Comparison of ENCODE assay signal across 8 mouse cellular contexts in the genomic region with DNA sequence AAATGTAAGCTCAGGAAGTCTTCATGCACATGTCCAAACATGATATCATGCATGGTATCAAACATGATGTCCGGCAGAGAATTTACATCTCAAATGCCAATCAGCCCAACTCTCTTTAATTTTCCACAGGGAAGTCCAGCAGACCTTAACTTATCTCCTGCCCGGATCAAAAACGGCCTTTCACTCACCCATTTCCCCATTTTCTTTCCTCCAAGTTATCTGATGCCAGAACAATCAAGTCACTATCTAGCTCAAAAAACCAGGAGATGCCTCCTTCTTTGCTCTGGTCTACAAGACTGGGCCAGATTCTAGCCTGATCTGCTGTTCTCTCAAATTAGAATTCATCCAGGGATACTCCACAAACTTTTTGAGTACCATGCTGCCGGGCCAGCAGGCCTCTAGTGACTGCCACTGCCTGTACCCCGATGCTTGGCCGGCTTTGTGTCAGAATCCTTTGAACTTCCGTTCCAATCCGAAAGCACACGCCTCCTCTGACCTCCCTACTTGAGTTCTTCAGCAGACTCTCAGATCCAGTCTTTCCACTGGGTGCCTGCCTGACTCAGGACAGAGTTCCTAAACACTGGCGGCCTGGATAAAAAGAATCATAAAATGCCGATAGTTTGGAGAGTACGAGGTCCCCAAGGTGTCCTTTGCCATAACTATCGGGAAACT. TPM values are rescaled to one million over a fixed set of nuclear protein-coding genes. Genes with fewer than 3 reads are reported as not detected.
DNase-seq lines count a peak whose midpoint lies in the region; ATAC-seq and TF ChIP-seq lines count a peak whose summit lies in the region.

No protein-coding gene starts in this region.

- no peak for ATAC-seq in limb, embryonic 11.5 days (ENCODE audit: insufficient number of reproducible peaks, low FRiP score, low TSS enrichment, low read depth)
- no peak for ATAC-seq in midbrain, embryonic 12.5 days (ENCODE audit: low FRiP score, low read depth)

- peak; percentile 77 to 90 for DNase-seq in adrenal gland, adult (ENCODE audit: inconsistent age in 2 of 2, low spot score in 1 of 2)
- no peak for DNase-seq in adrenal gland, postnatal 4 days (ENCODE audit: low spot score in 2 of 2)
- peak; percentile 61 for DNase-seq in MN1 (ENCODE audit: low spot score)
- DNase-seq in heart, postnatal 25 days (ENCODE audit: low spot score): peak; percentile 30
- peak; percentile 76 for DNase-seq in limb, embryonic 11.5 days (ENCODE audit: low spot score)
- DNase-seq in thymus, postnatal 36 days: peak; percentile 45 to 57

- intact Hi-C loops in heart, postnatal 25 days (cut with DNase I): no loop called here

- peak overlapping the region; percentile 58 for H3K4me3 ChIP-seq in embryonic fibroblast, embryonic 13.5 days (ENCODE audit: insufficient read depth, low read length)
- H3K4me3 ChIP-seq in limb, embryonic 11.5 days (ENCODE audit: low read depth, low read length): peak overlapping the region; percentile 93
- peak overlapping the region; percentile 86 for H3K4me3 ChIP-seq in midbrain, embryonic 12.5 days

- H3K27me3 ChIP-seq in limb, embryonic 11.5 days (ENCODE audit: control insufficient read depth, insufficient read depth, low read length): no peaks in the 10 kb centered on the region
- 0 out of 2 replicates have a peak, but pooled peaks cover 4% of the 10 kb centered on the region for H3K27me3 ChIP-seq in midbrain, embryonic 12.5 days

- TF ChIP-seq POLR2A in embryonic fibroblast, embryonic 13.5 days (IDR thresholded peaks at IDR 0.05; ENCODE audit: low read depth, low read length): peak; percentile 68

- 10% methylated on average over 13 of the region's 13 CpGs for WGBS in limb, embryonic 11.5 days
- 11% methylated on average over 13 of the region's 13 CpGs for WGBS in midbrain, embryonic 12.5 days

- H3K4me2 ChIP-seq in limb, embryonic 11.5 days (ENCODE audit: low read depth, severe bottlenecking): peak overlapping the region; percentile 88
- peak overlapping the region; percentile 76 for H3K4me2 ChIP-seq in midbrain, embryonic 12.5 days (replicated peaks)

- H3K9me3 ChIP-seq in limb, embryonic 11.5 days (ENCODE audit: control insufficient read depth, low read length): no peaks in the 10 kb centered on the region
- H3K9me3 ChIP-seq in midbrain, embryonic 12.5 days: no peaks in the 10 kb centered on the region

- peaks cover 5% of the 10 kb centered on the region; the same call in 1 of the 2 replicates for H3K4me1 ChIP-seq in embryonic fibroblast, embryonic 13.5 days (ENCODE audit: control insufficient read depth, insufficient read depth, low read length)
- H3K4me1 ChIP-seq in limb, embryonic 11.5 days (ENCODE audit: control insufficient read depth, insufficient read depth, low read length): peaks cover 28% of the 10 kb centered on the region
- H3K4me1 ChIP-seq in midbrain, embryonic 12.5 days: peaks cover 48% of the 10 kb centered on the region

- H3K36me3 ChIP-seq in limb, embryonic 11.5 days (ENCODE audit: control insufficient read depth, insufficient read depth, low read length): no peaks in the 10 kb centered on the region
- H3K36me3 ChIP-seq in midbrain, embryonic 12.5 days: no peaks in the 10 kb centered on the region

- peak overlapping the region; percentile 73 for H3K9ac ChIP-seq in limb, embryonic 11.5 days (ENCODE audit: low read length)
- peak overlapping the region; percentile 66 for H3K9ac ChIP-seq in midbrain, embryonic 12.5 days (replicated peaks)

- TF ChIP-seq CTCF in embryonic fibroblast, embryonic 13.5 days (IDR thresholded peaks at IDR 0.05; ENCODE audit: borderline replicate concordance, insufficient read depth, low read length): no peak

- H3K27ac ChIP-seq in embryonic fibroblast, embryonic 13.5 days (ENCODE audit: insufficient read depth, low read length): peak overlapping the region; percentile 75
- peak overlapping the region; percentile 90 for H3K27ac ChIP-seq in limb, embryonic 11.5 days (replicated peaks; ENCODE audit: low read depth, low read length)
- peak overlapping the region; percentile 93 for H3K27ac ChIP-seq in midbrain, embryonic 12.5 days (replicated peaks)

RNA-seq across cellular contexts. Expression of a gene that starts 0.9 kb away (rescaled TPM):
- 10 to 100 TPM; 36.6 to 38.0 TPM for total RNA-seq in adrenal gland, postnatal 4 days (2021)
- 5.3 and 8.9 TPM in 2 replicates for polyA plus RNA-seq in embryonic fibroblast, embryonic 13.5 days (2011; ENCODE audit: insufficient read length, low read depth, missing spikeins)
- 1 to 10 TPM; 7.8 to 9.2 TPM for total RNA-seq in heart, postnatal 25 days (2021)
- polyA plus RNA-seq in limb, embryonic 11.5 days (2014; fragmentation: Nextera tagmentation; extraction: Ambion mirVana): 9.8 and 12.4 TPM in 2 replicates
- 9.4 and 10.1 TPM in 2 replicates for polyA plus RNA-seq in midbrain, embryonic 12.5 days (2016; fragmentation: Nextera tagmentation; extraction: Ambion mirVana)

RNA-seq across cellular contexts. Expression of a gene that starts 36.5 kb away (rescaled TPM):
- 10 to 100 TPM; 61.9 to 64.5 TPM for total RNA-seq in adrenal gland, postnatal 4 days (2021)
- 70.1 and 71.9 TPM in 2 replicates for polyA plus RNA-seq in embryonic fibroblast, embryonic 13.5 days (2011; ENCODE audit: insufficient read length, low read depth, missing spikeins)
- 10 to 100 TPM; 18.6 to 23.3 TPM for total RNA-seq in heart, postnatal 25 days (2021)
- 89.0 and 98.6 TPM in 2 replicates for polyA plus RNA-seq in limb, embryonic 11.5 days (2014; fragmentation: Nextera tagmentation; extraction: Ambion mirVana)
- 109 and 121 TPM in 2 replicates for polyA plus RNA-seq in midbrain, embryonic 12.5 days (2016; fragmentation: Nextera tagmentation; extraction: Ambion mirVana)

RNA-seq across cellular contexts. Expression of a gene that starts 40.4 kb away (rescaled TPM):
- under 1 TPM; 0.31 to 0.73 TPM for total RNA-seq in adrenal gland, postnatal 4 days (2021)
- polyA plus RNA-seq in embryonic fibroblast, embryonic 13.5 days (2011; ENCODE audit: insufficient read length, low read depth, missing spikeins): 0.67 TPM in 1 of 2 replicates, not detected in the other
- total RNA-seq in heart, postnatal 25 days (2021): not detected
- polyA plus RNA-seq in limb, embryonic 11.5 days (2014; fragmentation: Nextera tagmentation; extraction: Ambion mirVana): 3.3 and 4.0 TPM in 2 replicates
- 2.7 and 3.1 TPM in 2 replicates for polyA plus RNA-seq in midbrain, embryonic 12.5 days (2016; fragmentation: Nextera tagmentation; extraction: Ambion mirVana)

RNA-seq across cellular contexts. Expression of a gene that starts 41.3 kb away (rescaled TPM):
- not detected for total RNA-seq in adrenal gland, postnatal 4 days (2021)
- polyA plus RNA-seq in embryonic fibroblast, embryonic 13.5 days (2011; ENCODE audit: insufficient read length, low read depth, missing spikeins): not detected in 2 replicates
- not detected for total RNA-seq in heart, postnatal 25 days (2021)
- polyA plus RNA-seq in limb, embryonic 11.5 days (2014; fragmentation: Nextera tagmentation; extraction: Ambion mirVana): 0.33 and 0.34 TPM in 2 replicates
- 0.16 and 0.56 TPM in 2 replicates for polyA plus RNA-seq in midbrain, embryonic 12.5 days (2016; fragmentation: Nextera tagmentation; extraction: Ambion mirVana)

RNA-seq across cellular contexts. Expression of a gene that starts 52.7 kb away (rescaled TPM):
- total RNA-seq in adrenal gland, postnatal 4 days (2021): 10 to 100 TPM; 16.4 to 19.4 TPM
- polyA plus RNA-seq in embryonic fibroblast, embryonic 13.5 days (2011; ENCODE audit: insufficient read length, low read depth, missing spikeins): 20.4 and 21.5 TPM in 2 replicates
- 10 to 100 TPM; 17.7 to 21.4 TPM for total RNA-seq in heart, postnatal 25 days (2021)
- polyA plus RNA-seq in limb, embryonic 11.5 days (2014; fragmentation: Nextera tagmentation; extraction: Ambion mirVana): 21.2 and 21.5 TPM in 2 replicates
- polyA plus RNA-seq in midbrain, embryonic 12.5 days (2016; fragmentation: Nextera tagmentation; extraction: Ambion mirVana): 16.1 and 17.9 TPM in 2 replicates

Comparison
In these comparisons a context has a peak if more than half of its experiments do, and no peak if none do; other contexts are left out.
1. DNase-seq: peak in adrenal gland, adult (2 of 2), MN1 (single experiment), heart, postnatal 25 days (single experiment), limb, embryonic 11.5 days (single experiment) and thymus, postnatal 36 days (2 of 2); none in adrenal gland, postnatal 4 days (0 of 2).
2. Peak in every context shown above with its lines, with median percentiles within 50 percentile points of each other: H3K27ac ChIP-seq and H3K4me3 ChIP-seq.